Mouse (Mus musculus): Measurements from ENCODE around the gene Banf1.
"Not testable (repeated sequence)": the region's sequence is repeated elsewhere in the genome, so short reads cannot be mapped to it uniquely, and the experiment has no call there.

Banf1 gene

GRCm38 (mm10) chr19:5367053-5367359 lies at the start of gene Banf1:
Gene Banf1, minus strand, starts transcription at chr19:5367168.
- in situ Hi-C loops (cut with MboI, MseI): no loop called here

GRCm38 (mm10) chr19:5414534-5414957 lies 47.6 kb upstream of the Banf1 start:
- in situ Hi-C loops (cut with MboI, MseI): no loop called here

- in situ Hi-C loops (cut with MboI, MseI): no loop called here
These were observed 46.9 kb upstream of the Banf1 start for GRCm38 (mm10) chr19:5413840-5414239.

GRCm38 (mm10) chr19:5411961-5412360 lies 45.0 kb upstream of the Banf1 start:
- in situ Hi-C loops (cut with MboI, MseI): no loop called here

- in situ Hi-C loops (cut with MboI, MseI): no loop called here
These were observed 43.7 kb upstream of the Banf1 start for GRCm38 (mm10) chr19:5410641-5411040.

- in situ Hi-C loops (cut with MboI, MseI): loop anchor here in 1 of 2 experiments (5.0 kb wide), 1 partner anchor 38 kb away; the partner anchor contains the start of gene Fosl1
These were observed 42.1 kb upstream of the Banf1 start for GRCm38 (mm10) chr19:5409068-5409467.

- in situ Hi-C loops (cut with MboI, MseI): loop anchor here in 1 of 2 experiments (5.0 kb wide), 1 partner anchor 39 kb away; the partner anchor contains the start of gene Fosl1
These were observed 41.4 kb upstream of the Banf1 start for GRCm38 (mm10) chr19:5408057-5409001.

GRCm38 (mm10) chr19:5407133-5407532 lies 40.2 kb upstream of the Banf1 start:
- in situ Hi-C loops (cut with MboI, MseI): loop anchor here in 1 of 2 experiments (5.0 kb wide), 1 partner anchor 40 kb away; the partner anchor contains the start of gene Fosl1

GRCm38 (mm10) chr19:5406531-5407126 lies 39.7 kb upstream of the Banf1 start:
- in situ Hi-C loops (cut with MboI, MseI): loop anchor here in 1 of 2 experiments (5.0 kb wide), 1 partner anchor 41 kb away; the partner anchor contains the start of gene Fosl1

GRCm38 (mm10) chr19:5405924-5406323 lies 39.0 kb upstream of the Banf1 start:
- in situ Hi-C loops (cut with MboI, MseI): loop anchor here in 1 of 2 experiments (5.0 kb wide), 1 partner anchor 41 kb away; the partner anchor contains the start of gene Fosl1

- in situ Hi-C loops (cut with MboI, MseI): no loop called here
These were observed 35.3 kb upstream of the Banf1 start, which contains the start of gene Tsga10ip for GRCm38 (mm10) chr19:5402293-5402692. Gene Tsga10ip, minus strand, starts transcription at chr19:5402526.

GRCm38 (mm10) chr19:5401073-5401472 lies 34.1 kb upstream of the Banf1 start:
- in situ Hi-C loops (cut with MboI, MseI): not testable (repeated sequence)

- in situ Hi-C loops (cut with MboI, MseI): loop anchor here in 1 of 2 experiments (25.0 kb wide), 1 partner anchor 1833 kb away; no protein-coding TSS in a partner anchor
These were observed 28.4 kb upstream of the Banf1 start for GRCm38 (mm10) chr19:5395371-5395770.

GRCm38 (mm10) chr19:5394168-5394567 lies 27.2 kb upstream of the Banf1 start:
- in situ Hi-C loops (cut with MboI, MseI): loop anchor here (5.0 to 25.0 kb wide), 2 partner anchors 58 to 1832 kb away; no protein-coding TSS in a partner anchor

GRCm38 (mm10) chr19:5392892-5393291 lies 25.9 kb upstream of the Banf1 start:
- in situ Hi-C loops (cut with MboI, MseI): loop anchor here (5.0 to 25.0 kb wide), 2 partner anchors 59 to 1831 kb away; no protein-coding TSS in a partner anchor

- in situ Hi-C loops (cut with MboI, MseI): loop anchor here (5.0 to 25.0 kb wide), 2 partner anchors 62 to 1828 kb away; no protein-coding TSS in a partner anchor
These were observed 23.4 kb upstream of the Banf1 start for GRCm38 (mm10) chr19:5390416-5390815.

GRCm38 (mm10) chr19:5389647-5390046 lies 22.7 kb upstream of the Banf1 start:
- in situ Hi-C loops (cut with MboI, MseI): loop anchor here (5.0 to 25.0 kb wide), 2 partner anchors 63 to 1827 kb away; no protein-coding TSS in a partner anchor

- in situ Hi-C loops (cut with MboI, MseI): loop anchor here in 1 of 2 experiments (25.0 kb wide), 1 partner anchor 1826 kb away; no protein-coding TSS in a partner anchor
These were observed 21.7 kb upstream of the Banf1 start, which contains the start of gene Sart1 for GRCm38 (mm10) chr19:5388588-5389242. Gene Sart1, minus strand, starts transcription at chr19:5388703.

- in situ Hi-C loops (cut with MboI, MseI): loop anchor here in 1 of 2 experiments (25.0 kb wide), 1 partner anchor 1826 kb away; no protein-coding TSS in a partner anchor
These were observed 21.1 kb upstream of the Banf1 start for GRCm38 (mm10) chr19:5388011-5388441.

GRCm38 (mm10) chr19:5384715-5385114 lies 17.7 kb upstream of the Banf1 start:
- in situ Hi-C loops (cut with MboI, MseI): loop anchor here in 1 of 2 experiments (25.0 kb wide), 1 partner anchor 1822 kb away; no protein-coding TSS in a partner anchor

GRCm38 (mm10) chr19:5383326-5383725 lies 16.4 kb upstream of the Banf1 start:
- in situ Hi-C loops (cut with MboI, MseI): loop anchor here in 1 of 2 experiments (25.0 kb wide), 1 partner anchor 1821 kb away; no protein-coding TSS in a partner anchor
